Mouse (Mus musculus): Measurements from ENCODE around the gene Smad5. TPM values are rescaled to one million over a fixed set of nuclear protein-coding genes. Genes with fewer than 3 reads are reported as not detected.

Gene Smad5
- polyA plus RNA-seq (2012; rRNA removed) = 12.4 and 13.4 TPM in 2 replicates

DNA sequence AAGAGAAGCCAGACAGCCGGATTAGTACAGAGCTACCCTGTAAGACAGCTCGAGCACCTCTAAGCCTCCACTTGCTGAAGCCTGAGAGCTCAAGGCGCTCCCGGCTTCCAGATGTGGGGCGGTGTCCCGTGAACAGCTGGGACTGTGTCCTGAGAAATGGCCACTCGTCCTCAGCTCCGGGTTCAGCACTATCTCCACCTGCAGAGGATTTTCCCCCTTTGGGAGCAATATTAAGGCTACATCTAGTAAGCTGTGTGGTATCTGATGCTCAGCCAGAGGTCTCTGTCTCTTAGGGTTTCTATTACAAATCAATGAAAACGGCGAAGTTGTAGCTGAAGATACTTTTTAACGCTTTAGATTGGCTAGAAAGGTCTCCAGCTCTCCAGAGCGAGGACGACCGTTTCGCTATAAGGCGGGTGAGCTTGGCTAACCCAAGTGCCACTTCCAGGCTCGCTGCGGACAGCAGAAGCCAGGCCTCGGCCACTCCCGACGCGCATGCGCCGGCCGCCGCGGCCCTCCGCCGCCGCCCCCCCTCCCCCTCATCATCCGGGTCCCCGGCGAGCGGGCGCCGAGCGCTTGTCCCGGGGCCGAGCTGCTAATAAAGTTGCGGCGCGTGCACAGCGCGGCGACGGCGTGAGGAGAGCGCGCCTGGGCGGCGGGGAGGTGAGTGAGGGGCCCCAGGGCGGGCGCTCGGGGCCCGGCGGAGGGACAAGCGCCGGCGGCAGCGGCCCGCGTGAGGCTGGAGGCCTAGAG, at the start of gene Smad5:
Gene Smad5 (plus strand): TSS at position 542 of the 753 bp plus-strand sequence.
- H3K4me3 ChIP-seq (ENCODE audit: insufficient read depth, low read length) = peak within 1 kb of the TSS; percentile 87
- H3K27ac ChIP-seq (ENCODE audit: insufficient read depth, low read length) = peak within 1 kb of the TSS; percentile 87; the same call in 1 of the 2 replicates
- TF ChIP-seq CTCF (IDR thresholded peaks at IDR 0.05; ENCODE audit: extremely low read depth, insufficient read depth, low read length) (no peak), POLR2A (IDR thresholded peaks at IDR 0.05; ENCODE audit: extremely low read depth, insufficient read depth, low read length) (peak; percentile 58)
- H3K4me1 ChIP-seq (ENCODE audit: control insufficient read depth, insufficient read depth, low read length) = peaks cover 6% of the 10 kb centered on the region; the same call in 1 of the 2 replicates

- H3K4me3 ChIP-seq (ENCODE audit: insufficient read depth, low read length) = no peak overlapping the region
- H3K27ac ChIP-seq (ENCODE audit: insufficient read depth, low read length) = no peak overlapping the region
- H3K4me1 ChIP-seq (ENCODE audit: control insufficient read depth, insufficient read depth, low read length) = no peaks in the 10 kb centered on the region
- no peak for TF ChIP-seq POLR2A (IDR thresholded peaks at IDR 0.05; ENCODE audit: extremely low read depth, insufficient read depth, low read length)
- TF ChIP-seq CTCF (IDR thresholded peaks at IDR 0.05; ENCODE audit: extremely low read depth, insufficient read depth, low read length) = no peak
These were observed 48.6 kb upstream of the Smad5 start for GRCm38 (mm10) chr13:56654176-56654575.

DNA sequence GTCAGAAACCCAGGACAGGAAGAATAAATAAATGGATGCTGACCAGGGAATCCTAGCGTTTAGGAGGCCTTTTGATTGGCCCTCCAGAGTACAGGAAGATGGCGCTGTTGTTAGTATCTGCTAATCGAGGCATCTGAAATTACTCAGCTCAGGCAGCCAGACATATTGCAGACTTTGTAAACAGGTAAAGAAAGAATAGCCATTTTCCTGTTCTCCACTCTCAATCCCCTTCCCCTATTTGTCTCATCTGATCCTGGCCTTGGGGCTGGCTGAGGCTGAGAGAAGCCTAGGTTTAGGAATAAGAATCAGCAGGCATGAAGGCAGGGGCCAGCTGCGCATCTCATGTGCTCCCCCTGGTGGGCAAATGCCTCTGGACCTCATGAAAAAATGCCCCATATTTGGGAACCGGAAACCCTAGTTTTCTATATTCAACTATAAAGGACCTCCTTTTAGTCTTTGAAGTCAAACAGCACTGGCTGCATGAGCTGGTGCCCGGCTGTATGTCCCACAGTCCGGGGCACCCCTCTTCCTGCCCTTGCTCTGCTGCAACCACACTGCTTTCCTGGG, 44.8 kb upstream of the Smad5 start:
- Histone ChIP-seq H3K27ac (ENCODE audit: insufficient read depth, low read length) (no peak overlapping the region), H3K4me3 (ENCODE audit: insufficient read depth, low read length) (no peak overlapping the region), H3K4me1 (ENCODE audit: control insufficient read depth, insufficient read depth, low read length) (no peaks in the 10 kb centered on the region)
- no peak for TF ChIP-seq POLR2A (IDR thresholded peaks at IDR 0.05; ENCODE audit: extremely low read depth, insufficient read depth, low read length)
- peak; percentile 66 for TF ChIP-seq CTCF (IDR thresholded peaks at IDR 0.05; ENCODE audit: extremely low read depth, insufficient read depth, low read length)

DNA sequence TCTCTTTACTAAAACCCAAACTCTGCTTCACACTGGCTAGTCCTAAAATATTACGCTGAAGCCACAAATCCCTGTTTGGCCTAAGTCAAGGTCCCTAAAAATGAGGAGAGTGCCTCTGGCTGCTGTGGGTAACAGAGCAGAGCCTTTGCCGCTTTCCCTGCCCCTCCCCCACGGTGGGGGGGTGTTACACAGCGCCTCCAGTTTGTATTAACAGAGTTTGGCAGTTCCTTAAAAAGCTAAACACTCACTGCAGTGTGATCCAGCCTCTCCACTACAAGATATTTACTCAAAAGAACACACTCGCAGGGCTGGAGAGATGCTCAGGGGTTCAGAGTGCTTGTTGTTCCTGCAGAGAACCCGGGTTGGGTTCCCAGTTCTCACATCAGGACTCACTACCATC, 43.9 kb upstream of the Smad5 start:
- Histone ChIP-seq H3K27ac (ENCODE audit: insufficient read depth, low read length) (no peak overlapping the region), H3K4me1 (ENCODE audit: control insufficient read depth, insufficient read depth, low read length) (no peaks in the 10 kb centered on the region), H3K4me3 (ENCODE audit: insufficient read depth, low read length) (no peak overlapping the region)
- TF ChIP-seq POLR2A (IDR thresholded peaks at IDR 0.05; ENCODE audit: extremely low read depth, insufficient read depth, low read length) = no peak
- no peak for TF ChIP-seq CTCF (IDR thresholded peaks at IDR 0.05; ENCODE audit: extremely low read depth, insufficient read depth, low read length)

- Histone ChIP-seq H3K4me1 (ENCODE audit: control insufficient read depth, insufficient read depth, low read length) (no peaks in the 10 kb centered on the region), H3K4me3 (ENCODE audit: insufficient read depth, low read length) (no peak overlapping the region), H3K27ac (ENCODE audit: insufficient read depth, low read length) (peak overlapping the region; percentile 63; the same call in 1 of the 2 replicates)
- no peak for TF ChIP-seq POLR2A (IDR thresholded peaks at IDR 0.05; ENCODE audit: extremely low read depth, insufficient read depth, low read length)
- TF ChIP-seq CTCF (IDR thresholded peaks at IDR 0.05; ENCODE audit: extremely low read depth, insufficient read depth, low read length) = no peak
These were observed 40.7 kb upstream of the Smad5 start for GRCm38 (mm10) chr13:56661914-56662621.

DNA sequence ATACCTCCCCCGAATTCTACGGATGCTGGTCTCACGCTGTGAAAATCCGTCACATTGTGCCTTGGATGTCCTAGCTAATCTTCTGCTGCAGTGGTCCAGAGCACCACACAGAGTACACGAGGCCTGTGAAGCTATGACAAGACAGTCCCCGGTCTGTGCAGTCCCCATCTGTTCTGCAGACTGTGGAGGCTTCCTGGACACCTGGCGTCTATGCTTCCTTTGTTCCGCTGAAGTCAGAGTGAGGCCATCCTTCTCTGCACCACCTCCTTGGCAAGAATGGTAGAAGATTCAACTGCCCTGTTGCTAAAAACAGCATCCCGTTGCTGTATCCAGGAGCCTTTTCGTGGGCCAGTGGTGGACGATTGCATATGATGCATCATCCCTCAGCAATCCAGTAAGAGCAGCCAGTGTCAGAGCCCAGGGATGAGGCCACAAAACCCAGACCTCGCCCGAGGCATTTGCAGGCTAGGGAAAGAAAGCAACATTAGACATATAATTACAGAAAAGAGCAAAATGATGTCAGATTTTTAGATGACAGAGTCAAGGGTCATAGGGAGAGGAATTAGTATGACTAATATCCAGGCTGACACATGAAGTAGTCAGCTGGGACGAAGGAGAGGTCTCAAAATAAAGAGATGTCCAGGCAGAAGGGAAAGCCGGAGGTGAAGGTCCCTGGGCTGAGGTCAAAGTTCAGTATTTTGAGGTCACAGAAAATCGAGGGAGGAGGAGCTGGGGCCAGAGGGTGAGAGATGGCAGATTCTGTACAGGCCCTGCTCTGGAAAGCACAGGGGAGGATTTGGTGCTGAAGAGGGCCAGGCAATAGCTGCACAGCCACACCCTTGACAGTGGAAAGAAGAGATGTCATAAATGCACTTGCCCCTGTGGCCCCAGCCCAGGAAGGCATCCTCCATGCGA, 38.3 kb upstream of the Smad5 start:
- no peak for TF ChIP-seq CTCF (IDR thresholded peaks at IDR 0.05; ENCODE audit: extremely low read depth, insufficient read depth, low read length)
- no peak for TF ChIP-seq POLR2A (IDR thresholded peaks at IDR 0.05; ENCODE audit: extremely low read depth, insufficient read depth, low read length)
- Histone ChIP-seq H3K4me3 (ENCODE audit: insufficient read depth, low read length) (no peak overlapping the region), H3K27ac (ENCODE audit: insufficient read depth, low read length) (no peak overlapping the region), H3K4me1 (ENCODE audit: control insufficient read depth, insufficient read depth, low read length) (no peaks in the 10 kb centered on the region)

DNA sequence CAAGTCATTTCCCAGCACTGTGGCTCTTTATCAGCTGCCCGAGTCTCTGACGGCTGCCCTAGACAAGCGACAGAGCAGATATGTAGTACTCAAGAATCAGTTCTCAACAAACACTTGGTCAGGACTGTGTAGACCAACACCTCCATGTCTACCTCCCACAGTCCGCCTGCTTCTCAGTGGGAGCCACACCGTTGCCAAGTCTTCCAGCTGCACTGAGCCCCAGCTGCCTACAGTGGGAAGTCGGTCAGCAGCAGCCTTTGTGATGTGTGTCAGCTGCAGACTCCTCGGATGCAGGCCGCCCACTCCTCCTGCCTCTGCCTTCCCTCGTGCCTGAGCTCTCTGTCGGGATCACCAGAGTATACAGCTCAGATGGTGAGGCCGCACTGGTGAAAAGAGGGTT, 31.6 kb upstream of the Smad5 start:
- Histone ChIP-seq H3K27ac (ENCODE audit: insufficient read depth, low read length) (no peak overlapping the region), H3K4me1 (ENCODE audit: control insufficient read depth, insufficient read depth, low read length) (no peaks in the 10 kb centered on the region), H3K4me3 (ENCODE audit: insufficient read depth, low read length) (no peak overlapping the region)
- TF ChIP-seq POLR2A (IDR thresholded peaks at IDR 0.05; ENCODE audit: extremely low read depth, insufficient read depth, low read length) = no peak
- TF ChIP-seq CTCF (IDR thresholded peaks at IDR 0.05; ENCODE audit: extremely low read depth, insufficient read depth, low read length) = no peak

GRCm38 (mm10) chr13:56677731-56678130, 25.1 kb upstream of the Smad5 start:
- TF ChIP-seq CTCF (IDR thresholded peaks at IDR 0.05; ENCODE audit: extremely low read depth, insufficient read depth, low read length) (no peak), POLR2A (IDR thresholded peaks at IDR 0.05; ENCODE audit: extremely low read depth, insufficient read depth, low read length) (no peak)
- no peak overlapping the region for H3K27ac ChIP-seq (ENCODE audit: insufficient read depth, low read length)
- H3K4me3 ChIP-seq (ENCODE audit: insufficient read depth, low read length) = no peak overlapping the region
- no peaks in the 10 kb centered on the region for H3K4me1 ChIP-seq (ENCODE audit: control insufficient read depth, insufficient read depth, low read length)

Measured in cortical plate, adult 2 months (tissue).